Mouse (Mus musculus) ovary, postnatal 10 days (tissue): ENCODE results near the gene Gbp8.
"Not testable (repeated sequence)": the region's sequence is repeated elsewhere in the genome, so short reads cannot be mapped to it uniquely, and the experiment has no call there.

ENCODE experiments used
- DNase-seq: peaks from one replicate; pipeline ENCODE4 v3.0.0; 2022; ENCODE audit warnings: low spot score

The Gbp8 gene

DNA sequence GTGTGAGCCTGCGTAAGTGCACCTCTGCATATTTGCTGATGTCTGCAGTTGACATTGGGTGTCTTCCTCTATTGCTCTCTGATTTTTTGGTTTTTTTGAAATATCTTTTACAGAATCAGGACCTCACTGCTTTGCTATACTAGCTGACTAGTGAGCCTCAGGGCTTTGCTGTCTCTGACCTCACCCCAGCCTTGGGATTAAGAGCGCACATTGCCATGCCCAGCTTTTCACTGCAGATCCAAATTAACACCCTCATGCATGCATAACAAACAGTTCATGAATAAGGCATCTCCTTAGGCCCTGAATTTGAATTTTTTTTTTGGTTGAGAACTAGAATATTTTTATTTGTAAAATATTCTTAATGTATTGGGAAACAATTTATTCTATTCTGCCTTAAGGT is 84.1 kb downstream of the Gbp8 start:
- no peak for DNase-seq

DNA sequence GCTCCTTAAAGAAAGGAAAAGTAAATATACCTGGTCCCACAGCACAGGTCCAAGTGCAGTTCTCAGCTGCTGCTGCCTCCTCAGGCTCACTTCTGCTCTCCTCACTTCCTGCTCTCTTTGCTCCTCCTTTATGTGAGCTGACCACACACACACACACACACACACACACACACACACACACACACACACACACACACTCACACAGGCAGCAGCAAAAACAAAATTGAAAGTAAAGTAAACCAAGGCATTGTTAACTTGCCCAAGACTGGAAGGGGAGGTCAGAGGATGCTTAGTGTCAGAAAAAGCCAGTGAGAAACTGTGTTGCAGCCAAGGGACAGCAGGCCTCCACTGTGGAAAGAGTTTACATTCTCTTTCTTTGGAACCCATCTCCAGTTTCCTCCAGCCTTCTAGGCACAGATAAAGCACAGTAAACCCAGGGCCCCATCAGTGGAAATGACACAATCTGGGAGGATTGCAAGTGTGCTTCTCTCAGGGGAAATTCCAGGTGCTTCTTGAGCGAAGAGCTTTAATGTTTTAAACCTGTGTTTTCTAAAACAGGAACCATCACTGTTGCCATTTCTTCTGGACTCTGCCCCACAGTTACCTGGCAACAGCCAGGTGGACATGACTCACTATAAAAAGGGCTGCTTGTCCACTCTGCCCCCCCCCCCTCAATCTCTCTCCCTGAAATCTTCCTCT is 85.7 kb downstream of the Gbp8 start:
- DNase-seq, result not testable (repeated sequence)

DNA sequence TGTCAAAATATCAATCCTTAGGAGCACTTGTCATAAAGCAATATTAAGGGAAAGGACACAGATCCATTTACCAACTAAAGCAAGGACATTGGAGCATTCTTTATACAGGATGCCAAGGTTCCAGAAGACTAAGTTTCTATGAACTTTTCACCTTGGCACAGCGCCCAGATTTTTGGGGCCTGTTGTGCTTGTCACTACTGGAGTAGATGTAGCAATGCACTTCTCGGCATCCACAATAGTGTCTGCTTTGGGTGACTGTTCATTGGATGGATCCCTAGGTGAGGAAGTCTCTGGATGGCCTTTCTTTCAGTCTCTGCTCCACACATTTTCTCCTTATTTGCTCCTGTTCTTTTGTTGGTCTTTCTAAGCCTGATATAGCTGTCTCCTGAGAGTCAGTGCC is 107.0 kb downstream of the Gbp8 start:
- no peak for DNase-seq

DNA sequence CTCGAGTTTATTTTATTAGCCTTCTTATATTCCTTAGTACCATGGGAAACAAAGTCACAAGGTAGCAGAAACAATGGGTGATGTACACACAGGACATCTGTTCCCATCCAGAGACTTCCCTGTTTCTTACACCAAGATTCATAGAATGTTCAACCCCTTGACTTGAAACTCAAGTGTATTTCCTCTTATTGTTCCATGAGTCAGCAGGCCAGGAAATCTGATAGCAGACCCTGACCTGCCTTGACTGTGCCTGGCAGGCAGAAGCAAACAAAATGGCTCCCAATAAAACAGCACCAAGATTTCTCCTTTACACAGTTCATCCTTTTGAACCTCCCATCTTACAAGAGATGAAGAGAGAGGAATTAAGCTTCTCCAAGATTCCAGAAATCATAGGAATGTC is 126.8 kb downstream of the Gbp8 start:
- no peak for DNase-seq

DNA sequence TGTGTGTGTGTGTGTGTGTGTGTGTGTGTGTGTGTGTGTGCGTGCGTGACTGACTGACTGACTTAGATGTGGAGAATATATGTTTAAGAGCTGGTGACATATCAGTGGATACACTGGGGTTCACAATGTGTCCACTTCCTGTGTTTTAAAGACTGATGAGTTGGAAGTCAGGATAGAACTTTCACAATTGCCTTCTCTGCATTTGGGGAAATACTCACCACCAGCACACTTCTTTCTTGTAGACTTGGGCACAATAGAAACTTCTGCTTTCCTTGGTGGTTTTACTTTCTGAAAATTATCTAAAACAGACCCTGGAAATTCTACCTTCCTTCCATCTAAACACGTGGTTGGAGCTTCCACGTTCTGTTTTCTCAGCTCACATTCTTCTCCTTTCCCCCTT is 127.8 kb downstream of the Gbp8 start:
- no peak for DNase-seq

DNA sequence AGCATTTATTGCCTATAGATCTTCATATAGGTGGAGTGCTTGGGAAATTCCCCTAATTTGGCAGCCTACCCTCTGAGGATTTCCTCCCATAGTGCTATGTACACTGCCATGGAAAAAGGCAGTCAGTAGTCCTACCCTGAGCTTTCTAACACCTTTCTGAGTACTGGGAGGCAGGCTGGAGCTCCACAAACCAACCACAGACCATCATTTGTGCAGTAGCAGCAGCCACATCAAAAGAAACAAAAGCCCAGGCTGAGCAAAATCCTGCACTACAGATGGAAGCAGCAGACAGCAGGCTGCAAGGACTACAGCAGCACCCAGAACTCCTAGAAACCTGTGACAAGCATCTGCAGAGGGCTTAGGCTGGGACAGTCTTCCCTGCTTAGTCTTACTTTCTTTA is 129.0 kb downstream of the Gbp8 start:
- DNase-seq, result no peak

DNA sequence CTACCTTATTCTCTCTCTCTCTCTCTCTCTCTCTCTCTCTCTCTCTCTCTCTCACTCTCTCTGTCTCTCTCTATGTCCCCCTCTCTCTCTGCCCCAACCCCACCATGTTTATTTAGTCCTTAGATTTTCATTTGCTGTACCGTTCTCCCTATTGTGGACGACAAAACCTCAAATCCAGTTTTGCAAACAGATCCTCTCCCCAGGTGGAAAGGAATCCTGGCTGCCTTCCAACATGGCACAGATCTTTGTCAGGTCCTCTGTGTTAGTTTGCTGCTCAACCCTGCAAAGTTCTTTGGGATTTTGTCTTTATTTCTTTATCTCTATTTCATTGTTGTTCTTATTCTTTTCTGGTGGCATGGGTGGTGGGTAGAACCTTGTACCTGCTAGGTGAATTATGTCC is 149.9 kb downstream of the Gbp8 start:
- no peak for DNase-seq

DNA sequence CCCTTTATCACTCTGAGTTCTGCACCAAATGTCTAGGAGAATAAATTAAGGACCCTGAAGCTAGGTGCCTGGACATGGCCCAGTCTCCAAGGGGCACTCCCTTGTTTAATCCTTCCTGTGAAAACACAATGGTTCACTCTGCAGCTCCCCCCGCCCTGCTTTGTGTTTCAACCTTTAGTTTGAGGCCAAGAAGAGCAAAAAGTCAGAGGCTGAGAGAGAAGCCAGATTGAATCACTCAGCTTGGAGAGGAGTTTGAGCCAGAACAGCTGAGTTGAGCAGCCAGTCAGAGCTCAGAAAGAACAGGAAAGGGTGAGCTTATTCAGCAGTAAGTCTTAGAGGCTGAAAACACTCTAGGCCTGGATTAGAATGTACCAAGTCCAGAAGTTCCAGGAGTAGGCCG is 151.3 kb downstream of the Gbp8 start:
- DNase-seq, result no peak

DNA sequence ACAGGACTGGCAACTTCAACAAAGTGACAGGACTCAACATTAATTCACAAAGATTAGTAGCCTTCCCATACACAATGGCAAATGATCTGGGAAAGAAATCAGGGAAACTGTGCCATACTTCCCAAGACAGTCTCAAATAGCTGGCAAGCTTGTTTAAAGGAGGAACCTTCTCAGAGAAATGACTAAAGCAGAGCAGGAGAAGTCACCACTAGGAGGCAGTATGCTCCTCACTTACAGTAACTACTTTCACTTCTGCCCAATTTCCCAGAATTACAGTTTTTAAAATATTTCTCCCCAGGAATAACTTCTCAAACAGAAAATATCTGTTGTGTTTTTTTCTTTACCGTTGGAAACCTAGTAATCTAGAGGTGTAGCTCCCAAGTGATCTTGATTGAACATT is 152.6 kb downstream of the Gbp8 start:
- no peak for DNase-seq

DNA sequence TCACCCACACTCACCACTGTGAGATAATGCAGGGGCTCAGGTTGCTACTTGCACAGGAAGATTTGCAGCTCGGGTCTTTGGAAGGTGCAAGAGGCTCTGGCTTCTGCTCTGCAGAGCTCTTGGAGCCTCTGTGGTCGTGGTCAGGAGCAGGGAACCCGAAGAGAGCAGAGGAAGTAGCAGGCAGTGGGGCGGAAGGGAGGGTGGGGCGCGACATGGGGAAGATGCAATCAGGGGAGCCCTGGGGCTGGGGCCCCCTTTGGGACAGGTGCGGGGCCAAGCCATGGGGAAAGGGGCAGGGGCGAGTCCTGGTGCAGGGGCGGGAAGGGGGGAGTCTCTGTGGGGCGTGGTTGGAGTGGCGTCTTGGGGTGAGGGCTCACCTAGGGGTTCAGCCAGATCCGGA is 156.8 kb downstream of the Gbp8 start, which contains the start of gene Abcg3:
Abcg3 (minus strand) TSS at position 184 of the 400 bp plus-strand sequence.
- no peak for DNase-seq

DNA sequence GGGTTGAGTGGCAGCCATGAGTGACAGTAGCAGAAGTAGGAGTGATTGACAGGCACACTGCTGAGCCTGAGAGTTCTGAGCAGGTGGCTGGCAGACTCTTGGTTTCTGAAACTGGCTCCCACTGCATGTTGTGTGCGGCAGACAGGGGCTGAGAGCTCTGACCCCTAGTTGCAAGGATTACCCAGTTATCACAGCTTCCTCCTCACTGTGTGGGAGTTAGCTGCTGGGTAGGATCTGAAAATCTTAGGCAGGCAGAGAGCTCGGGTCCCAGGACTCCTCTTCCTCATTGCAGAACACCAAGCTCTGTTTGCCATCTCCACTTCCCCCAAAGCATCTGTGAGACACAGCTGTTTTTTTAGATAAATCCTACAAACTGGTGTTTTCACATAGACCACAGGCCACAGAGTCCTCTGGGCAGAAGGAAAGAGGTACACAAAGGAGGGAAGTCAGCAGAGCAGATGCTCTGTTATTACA is 160.3 kb downstream of the Gbp8 start:
- no peak for DNase-seq
